Mouse (Mus musculus): ENCODE measurements around the gene Naip1.

- TF ChIP-seq ZC3H11A (IDR thresholded peaks at IDR 0.05; ENCODE audit: borderline replicate concordance, low read depth, low read length) (no peak), CHD2 (IDR thresholded peaks at IDR 0.05; ENCODE audit: low read depth, low read length) (no peak), HCFC1 (IDR thresholded peaks at IDR 0.05; ENCODE audit: borderline replicate concordance, insufficient read depth, low read length) (no peak)
Observed at GRCm38 (mm10) chr13:100449495-100449894, 3.2 kb downstream of the Naip1 start.

Data from ES-E14 (cell line).